Mouse (Mus musculus) stomach, embryonic 16.5 days (tissue): ENCODE measurements around the gene Etfbkmt. TPM values are rescaled to one million over a fixed set of nuclear protein-coding genes. Genes with fewer than 3 reads are reported as not detected.
"Not testable (repeated sequence)": the region's sequence is repeated elsewhere in the genome, so short reads cannot be mapped to it uniquely, and the experiment has no call there.

ENCODE experiments used
- ATAC-seq: fragments of 200-750 bp; cut with Nextera tagmentation; 2 replicates; pipeline ENCODE4 v1.8.0; 2017; ENCODE audit warnings: moderate number of reproducible peaks, moderate TSS enrichment; ENCODE audit not compliant: insufficient read depth, low FRiP score
- H3K27ac ChIP-seq: fragments of 300-500 bp; sonication (generic); 2 replicates; pipeline ENCODE4 v1.5.1; 2014; ENCODE audit warnings: low read length
- H3K27me3 ChIP-seq: fragments of 300-500 bp; sonication (generic); 2 replicates; pipeline ENCODE4 v1.6.1; 2014; ENCODE audit warnings: low read length, control low read depth, mixed read lengths; ENCODE audit not compliant: control insufficient read depth, insufficient read depth
- H3K36me3 ChIP-seq: fragments of 300-500 bp; sonication (generic); 2 replicates; pipeline ENCODE4 v1.6.1; 2014; ENCODE audit warnings: low read length; ENCODE audit not compliant: control insufficient read depth, insufficient read depth
- H3K4me1 ChIP-seq: fragments of 300-500 bp; sonication (generic); 2 replicates; pipeline ENCODE4 v1.6.1; 2014; ENCODE audit warnings: low read length, control low read depth, mixed read lengths; ENCODE audit not compliant: control insufficient read depth, insufficient read depth
- H3K4me2 ChIP-seq: fragments of 300-500 bp; sonication (generic); 2 replicates; pipeline ENCODE4 v1.6.1; 2014; ENCODE audit warnings: low read depth, low read length, mixed read lengths
- H3K4me3 ChIP-seq: fragments of 300-500 bp; sonication (generic); replicated peaks from 2 replicates; pipeline ENCODE4 v1.5.1; 2014; ENCODE audit warnings: mild to moderate bottlenecking, low read length
- H3K9ac ChIP-seq: fragments of 300-500 bp; sonication (generic); 2 replicates; pipeline ENCODE4 v1.6.1; 2014; ENCODE audit warnings: low read length
- H3K9me3 ChIP-seq: fragments of 300-500 bp; sonication (generic); replicated peaks from 2 replicates; pipeline ENCODE4 v1.6.1; 2016; ENCODE audit warnings: low read length, control low read depth; ENCODE audit not compliant: control insufficient read depth
- WGBS: fragments of 180-500 bp; shearing (Covaris S2); extraction: QIAGEN DNeasy Blood & Tissue Kit; methylation state at CpG from one replicate; pipeline ENCODE4 v1.1.7; 2014; 5-methylcytosine and 5-hydroxymethylcytosine counted together
- polyA plus RNA-seq: library from polyadenylated mRNA; unstranded; fragments of >200 nt; fragmentation: Nextera tagmentation; extraction: Ambion mirVana; gene quantifications from 2 replicates; pipeline ENCODE4 v1.2.1, GENCODE M21; 2015

Etfbkmt gene
- polyA plus RNA-seq, 1 experiment from 2014 or later: 18.1 TPM

- Histone ChIP-seq H3K4me1 (peaks cover 8% of the 10 kb centered on the region), H3K27me3 (no peaks in the 10 kb centered on the region), H3K27ac (peak overlapping the region; percentile 86), H3K9ac (peak overlapping the region; percentile 80), H3K36me3 (peaks cover 16% of the 10 kb centered on the region), H3K4me3 (peak overlapping the region; percentile 62), H3K9me3 (0 out of 2 replicates have a peak, but pooled peaks cover 3% of the 10 kb centered on the region), H3K4me2 (peak overlapping the region; percentile 65)
- ATAC-seq: peak; percentile 96
- 4% methylated on average over 36 of the region's 36 CpGs for WGBS
Observed at GRCm38 (mm10) chr6:149141393-149142173, 1.9 kb downstream of the Etfbkmt start.

- ATAC-seq: no peak
- Histone ChIP-seq H3K36me3 (peaks cover 16% of the 10 kb centered on the region), H3K4me2 (no peak overlapping the region), H3K9ac (no peak overlapping the region), H3K4me1 (peaks cover 8% of the 10 kb centered on the region), H3K9me3 (0 out of 2 replicates have a peak, but pooled peaks cover 3% of the 10 kb centered on the region), H3K27me3 (no peaks in the 10 kb centered on the region), H3K27ac (no peak overlapping the region), H3K4me3 (no peak overlapping the region)
- 97% methylated on average over 1 of the region's 1 CpGs for WGBS
Observed at GRCm38 (mm10) chr6:149145143-149145542, 5.5 kb downstream of the Etfbkmt start.

GRCm38 (mm10) chr6:149148436-149149229, 9.0 kb downstream of the Etfbkmt start:
- no peak overlapping the region for H3K4me3 ChIP-seq
- H3K4me1 ChIP-seq: no peaks in the 10 kb centered on the region
- peak overlapping the region; percentile 28 for H3K27ac ChIP-seq
- H3K27me3 ChIP-seq: no peaks in the 10 kb centered on the region
- no peak overlapping the region for H3K4me2 ChIP-seq
- peak; percentile 92 for ATAC-seq
- 0 out of 2 replicates have a peak, but pooled peaks cover 3% of the 10 kb centered on the region for H3K9me3 ChIP-seq
- no peak overlapping the region for H3K9ac ChIP-seq
- H3K36me3 ChIP-seq: 0 out of 2 replicates have a peak, but pooled peaks cover 11% of the 10 kb centered on the region
- WGBS: 51% methylated on average over 7 of the region's 7 CpGs

DNA sequence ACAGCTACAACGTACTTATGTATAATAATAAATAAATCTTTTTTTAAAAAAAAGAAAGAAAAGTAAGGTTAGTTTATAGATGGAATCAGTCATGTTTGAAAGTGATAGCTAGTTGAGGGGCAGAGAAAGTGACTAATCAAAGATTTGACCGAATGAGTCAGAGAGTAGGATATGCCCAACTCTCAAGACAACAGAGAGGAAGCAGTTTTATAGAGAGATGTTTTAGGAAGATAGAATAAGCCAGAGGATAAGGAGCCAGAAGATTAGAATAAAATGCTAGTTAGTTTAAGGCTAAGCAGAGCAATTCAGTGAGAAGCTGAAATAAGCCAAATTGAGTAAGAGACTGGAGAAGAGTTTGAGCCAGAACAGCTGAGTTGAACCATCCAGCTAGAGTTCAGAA, 12.5 kb downstream of the Etfbkmt start:
- no peak for ATAC-seq
- Histone ChIP-seq H3K4me2 (no peak overlapping the region), H3K9ac (no peak overlapping the region), H3K27me3 (no peaks in the 10 kb centered on the region), H3K36me3 (no peaks in the 10 kb centered on the region), H3K27ac (no peak overlapping the region), H3K4me1 (peaks cover 12% of the 10 kb centered on the region), H3K4me3 (no peak overlapping the region), H3K9me3 (no peaks in the 10 kb centered on the region)
- 85% methylated on average over 2 of the region's 2 CpGs for WGBS

- Histone ChIP-seq H3K4me3 (no peak overlapping the region), H3K4me1 (peaks cover 12% of the 10 kb centered on the region), H3K4me2 (no peak overlapping the region), H3K27ac (peak overlapping the region; percentile 60), H3K27me3 (no peaks in the 10 kb centered on the region), H3K9me3 (no peaks in the 10 kb centered on the region), H3K36me3 (no peaks in the 10 kb centered on the region), H3K9ac (no peak overlapping the region)
- no peak for ATAC-seq
- 36% methylated on average over 6 of the region's 6 CpGs for WGBS
Observed at GRCm38 (mm10) chr6:149153473-149154115, 13.9 kb downstream of the Etfbkmt start.

GRCm38 (mm10) chr6:149154116-149155030, 14.7 kb downstream of the Etfbkmt start:
- Histone ChIP-seq H3K4me2 (no peak overlapping the region), H3K4me3 (no peak overlapping the region), H3K9me3 (no peaks in the 10 kb centered on the region), H3K36me3 (no peaks in the 10 kb centered on the region), H3K27ac (peak overlapping the region; percentile 65), H3K9ac (no peak overlapping the region), H3K4me1 (peaks cover 12% of the 10 kb centered on the region), H3K27me3 (no peaks in the 10 kb centered on the region)
- 17% methylated on average over 8 of the region's 8 CpGs for WGBS
- peak; percentile 18; the same call in 1 of the 2 replicates for ATAC-seq

DNA sequence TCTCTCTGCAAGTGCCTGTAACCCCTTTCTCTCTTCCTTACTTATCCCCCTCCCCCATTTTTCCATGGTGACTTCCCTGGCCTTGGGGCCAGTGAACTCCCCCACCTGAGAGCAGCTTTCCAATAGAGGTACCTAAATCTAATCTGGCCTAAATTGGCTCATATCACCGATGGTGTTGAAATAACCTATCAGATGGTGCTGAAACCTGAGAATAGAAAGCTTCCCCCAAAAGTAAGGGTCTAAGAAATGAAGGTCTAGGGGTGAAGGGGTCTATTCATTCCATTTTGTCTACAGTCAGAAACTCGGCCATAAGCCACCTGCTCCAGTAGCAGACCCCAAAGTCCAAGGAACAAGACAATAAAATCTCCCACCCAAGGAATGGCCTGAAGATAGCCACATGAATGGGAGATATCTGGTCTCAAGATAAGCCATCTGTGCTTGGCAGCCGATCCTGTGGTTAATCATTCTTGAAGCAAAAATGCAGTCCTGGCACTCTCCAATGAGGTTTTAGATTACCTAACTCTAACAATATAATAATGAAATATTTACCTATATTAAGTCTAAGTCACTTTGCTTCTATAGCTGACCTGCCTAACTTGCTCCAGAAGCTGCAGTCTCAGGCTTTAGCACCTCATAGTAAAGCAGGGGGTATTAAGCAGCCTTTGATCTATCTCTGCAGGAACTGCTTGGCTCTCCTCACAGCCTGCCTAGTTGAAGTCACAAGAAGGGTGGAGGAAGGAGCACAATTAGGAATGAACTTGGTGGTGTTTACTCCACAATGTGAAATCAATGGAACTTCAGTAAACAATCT, 15.6 kb downstream of the Etfbkmt start:
- Histone ChIP-seq H3K9ac (no peak overlapping the region), H3K9me3 (no peaks in the 10 kb centered on the region), H3K4me3 (no peak overlapping the region), H3K27me3 (no peaks in the 10 kb centered on the region), H3K4me1 (peaks cover 12% of the 10 kb centered on the region), H3K36me3 (no peaks in the 10 kb centered on the region), H3K4me2 (no peak overlapping the region), H3K27ac (peak overlapping the region; percentile 65)
- WGBS: 29% methylated on average over 3 of the region's 3 CpGs
- peak; percentile 54; the same call in 1 of the 2 replicates for ATAC-seq

GRCm38 (mm10) chr6:149167038-149167437, 27.4 kb downstream of the Etfbkmt start:
- ATAC-seq: not testable (repeated sequence)
- WGBS: 62% methylated on average over 3 of the region's 4 CpGs

More at GRCm38 (mm10) chr6:149167038-149167437, 27.4 kb downstream of the Etfbkmt start:
- peaks cover 23% of the 10 kb centered on the region for H3K36me3 ChIP-seq
- not testable (repeated sequence) for H3K27me3 ChIP-seq, H3K9me3 ChIP-seq, H3K9ac ChIP-seq, H3K4me2 ChIP-seq, H3K4me3 ChIP-seq, H3K4me1 ChIP-seq, H3K27ac ChIP-seq
